Mouse (Mus musculus) neutrophil, adult 59 days (primary cell): ENCODE data around the gene Gm6034. TPM values are rescaled to one million over a fixed set of nuclear protein-coding genes. Genes with fewer than 3 reads are reported as not detected.

Experiments
- total RNA-seq, 2 experiments: library from RNA; stranded (reverse); gene quantifications; 1 replicate in 1 of 2; 2 replicates in 1 of 2; pipeline ENCODE4 v1.2.4; 2023

The Gm6034 gene
- total RNA-seq = under 1 TPM in 1 of 2 experiments, not detected in 1; 0.24 TPM

DNA sequence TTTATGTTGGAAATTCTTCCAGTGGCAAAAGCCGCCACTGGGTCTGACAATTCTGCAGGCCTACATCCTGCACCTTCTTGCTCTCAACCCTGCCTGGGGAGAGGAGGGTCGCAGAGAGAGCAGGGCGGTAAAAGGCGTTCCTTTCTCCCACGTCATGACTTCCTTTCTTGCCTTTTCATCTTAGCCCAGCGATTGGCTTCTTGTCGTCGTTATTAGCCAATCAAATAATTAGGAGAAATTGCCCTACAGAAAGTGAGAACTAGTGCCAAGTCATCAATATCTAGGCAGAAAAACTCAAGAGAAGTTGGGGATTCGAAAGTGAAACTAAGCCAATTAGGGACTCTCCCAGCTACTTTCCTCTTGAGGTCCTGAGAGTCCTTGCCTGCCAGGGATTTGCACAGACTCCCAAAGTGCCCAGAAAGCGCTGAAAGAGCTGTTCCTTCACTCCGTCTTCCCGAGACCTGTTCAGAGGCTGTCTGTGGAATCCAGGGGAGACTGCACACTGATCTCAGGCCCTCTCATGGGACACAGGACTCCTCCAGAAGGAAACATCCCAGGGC is at the start of gene Gm6034, which contains the start of gene H2-T22:
Gene Gm6034 (plus strand): TSS at position 352 of the 560 bp plus-strand sequence.
Gene H2-T22 (minus strand): TSS at position 138 of the 560 bp plus-strand sequence.

DNA sequence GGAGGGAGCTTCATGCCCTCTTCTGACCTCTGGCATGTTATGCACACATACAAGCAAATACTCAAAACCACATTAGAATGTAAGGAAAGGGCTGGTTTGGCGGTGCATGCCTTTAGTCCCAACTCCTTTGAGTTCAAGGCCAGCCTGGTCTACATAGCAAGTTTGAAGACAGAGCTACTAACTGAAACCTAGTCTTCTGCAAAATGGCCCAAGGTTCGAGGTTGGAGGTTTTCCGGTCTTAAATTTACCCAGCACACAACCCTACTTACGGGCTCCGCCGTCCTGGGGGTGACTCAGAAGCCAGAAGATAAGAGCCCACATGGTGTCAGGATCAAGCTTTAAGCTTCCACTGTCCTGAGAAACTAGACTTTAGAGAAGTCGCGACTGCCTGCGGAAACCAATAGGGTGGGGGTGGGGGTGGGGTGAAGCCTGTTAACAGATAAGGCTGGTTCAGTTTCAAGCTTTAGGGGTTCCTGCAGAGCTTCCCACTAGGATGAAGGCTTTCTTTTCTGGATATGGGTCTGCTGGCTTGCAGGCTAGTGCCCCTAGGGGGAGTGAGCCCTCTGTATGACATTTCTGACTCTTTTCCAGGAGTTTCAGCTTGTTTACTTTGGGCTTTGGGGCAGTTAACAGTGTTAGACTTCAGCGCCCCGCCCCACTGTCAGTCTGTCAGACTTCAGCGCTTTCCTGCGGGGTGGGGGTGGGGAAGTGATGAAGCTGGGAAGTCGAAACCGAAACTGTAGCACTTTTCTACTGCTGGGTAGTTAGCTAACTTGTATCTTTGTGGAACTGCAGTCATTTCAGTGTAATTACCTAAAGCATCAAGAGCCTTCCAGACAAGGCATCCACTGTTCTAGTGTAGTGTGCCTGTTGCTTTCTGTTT is 22.3 kb upstream of the Gm6034 start, which contains the start of gene H2-T24:
Gene H2-T24 (minus strand): TSS at position 370 of the 883 bp plus-strand sequence.

GRCm38 (mm10) chr17:36032351-36032875 is 10.3 kb upstream of the Gm6034 start, which contains the start of gene H2-T23:
TSS of gene H2-T23 (minus strand) at chr17:36032855.

GRCm38 (mm10) chr17:36058362-36058761 is 15.6 kb downstream of the Gm6034 start, which contains the start of gene Gm11127:
TSS of gene Gm11127 (minus strand) at chr17:36058371.

Other genes with a start within 250 kb of the Gm6034 start
- gene Ier3, start 221.3 kb upstream of the Gm6034 start, total RNA-seq = 100 to 1,000 TPM; 115 to 121 TPM
- gene Flot1, start 219.7 kb upstream of the Gm6034 start, total RNA-seq = 100 to 1,000 TPM; 181 to 198 TPM
- gene Tubb5, start 204.7 kb upstream of the Gm6034 start, total RNA-seq = 100 to 1,000 TPM; 449 to 487 TPM
- gene Mdc1, start 201.4 kb upstream of the Gm6034 start, total RNA-seq = 10 to 100 TPM; 33.5 to 33.9 TPM
- 10 to 100 TPM; 40.8 to 50.0 TPM for gene Nrm, start 181.6 kb upstream of the Gm6034 start, total RNA-seq
- gene Ppp1r18, start 177.4 kb upstream of the Gm6034 start, total RNA-seq = 100 to 1,000 TPM; 291 to 293 TPM
- gene Dhx16, start 163.1 kb upstream of the Gm6034 start, total RNA-seq = 10 to 100 TPM; 63.4 to 68.3 TPM
- gene 2310061I04Rik, start 145.5 kb upstream of the Gm6034 start, total RNA-seq = 10 to 100 TPM; 12.1 to 14.2 TPM
- 10 to 100 TPM; 13.1 to 14.4 TPM for gene Atat1, start 132.9 kb upstream of the Gm6034 start, total RNA-seq
- gene Mrps18b, start 126.6 kb upstream of the Gm6034 start, total RNA-seq = 10 to 100 TPM; 18.4 to 21.4 TPM
- 100 to 1,000 TPM; 100 to 125 TPM for gene Ppp1r10, start 126.5 kb upstream of the Gm6034 start, total RNA-seq
- 10 to 100 TPM; 73.8 to 79.6 TPM for gene Abcf1, start 73.2 kb upstream of the Gm6034 start, total RNA-seq
- 10 to 100 TPM; 43.5 to 46.4 TPM for gene Gnl1, start 63.1 kb upstream of the Gm6034 start, total RNA-seq
- 10 to 100 TPM; 25.9 to 32.6 TPM for gene Prr3, start 62.7 kb upstream of the Gm6034 start, total RNA-seq
- 10 to 100 TPM; 34.9 to 43.5 TPM for gene H2-T24, start 22.4 kb upstream of the Gm6034 start, total RNA-seq
- gene H2-T23, start 10.1 kb upstream of the Gm6034 start, total RNA-seq = 100 to 1,000 TPM; 154 to 159 TPM
- 10 to 100 TPM; 28.5 to 30.4 TPM for gene H2-T22, start 214 bp upstream of the Gm6034 start, total RNA-seq
- 10 to 100 TPM; 26.6 to 29.0 TPM for gene Gm11127, start 15.4 kb downstream of the Gm6034 start, total RNA-seq
- under 1 TPM; 0.44 to 0.82 TPM for gene Gm19684, start 78.7 kb downstream of the Gm6034 start, total RNA-seq
- under 1 TPM; 0.82 to 0.86 TPM for gene Gm7030, start 86.5 kb downstream of the Gm6034 start, total RNA-seq
- gene Gm8909, start 125.6 kb downstream of the Gm6034 start, total RNA-seq = not detected
- gene H2-T3, start 147.3 kb downstream of the Gm6034 start, total RNA-seq = not detected
- gene Rpp21, start 215.1 kb downstream of the Gm6034 start, total RNA-seq = 10 to 100 TPM; 45.3 to 49.0 TPM
- 10 to 100 TPM; 39.3 to 41.4 TPM for gene Trim39, start 229.3 kb downstream of the Gm6034 start, total RNA-seq
- gene H2-M10.2, start 243.5 kb downstream of the Gm6034 start, total RNA-seq = not detected